Mouse (Mus musculus): ENCODE measurements around the gene Osbpl3.

Osbpl3 gene

GRCm38 (mm10) chr6:50328901-50329300 is 127.1 kb downstream of the Osbpl3 start:
- no peak for DNase-seq

DNA sequence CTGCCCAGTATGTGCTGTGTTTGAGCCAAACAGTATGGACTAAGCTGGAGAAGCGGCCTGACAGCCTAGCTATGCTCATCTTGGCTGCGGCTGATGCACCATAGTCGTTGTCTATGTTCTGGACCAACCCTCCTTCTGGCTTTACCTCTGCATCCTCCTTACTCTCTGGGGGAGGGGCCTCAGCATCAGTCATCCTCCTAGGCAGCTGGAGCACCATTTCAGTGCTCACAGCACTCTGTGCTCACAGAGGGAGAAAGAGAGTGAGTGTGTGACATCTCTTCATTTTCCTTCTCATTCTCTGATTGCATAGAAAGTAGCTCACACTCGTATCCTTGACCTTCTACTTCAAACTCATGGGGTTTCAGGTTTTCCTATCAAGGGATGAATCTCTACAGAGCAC is 129.8 kb downstream of the Osbpl3 start:
- DNase-seq: no peak

DNA sequence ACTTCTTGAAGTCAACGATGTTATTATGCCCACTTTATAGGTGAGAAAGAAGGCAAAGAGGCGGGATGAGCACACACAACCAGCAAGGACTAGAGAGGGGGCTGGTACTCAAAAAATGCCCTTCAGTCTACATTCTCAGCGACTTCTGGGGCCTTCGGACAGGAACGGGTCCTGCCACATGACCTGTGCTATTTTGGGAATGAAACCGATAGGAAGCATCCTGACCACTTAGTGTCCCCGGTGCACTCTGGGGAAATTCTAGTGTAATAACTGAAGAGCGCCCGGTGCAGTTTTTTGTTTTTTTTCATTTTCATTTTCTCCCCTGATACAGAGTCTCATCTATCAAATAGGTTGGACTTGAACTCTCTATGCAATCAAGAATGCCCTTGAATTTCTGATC is 130.5 kb downstream of the Osbpl3 start:
- DNase-seq: no peak

DNA sequence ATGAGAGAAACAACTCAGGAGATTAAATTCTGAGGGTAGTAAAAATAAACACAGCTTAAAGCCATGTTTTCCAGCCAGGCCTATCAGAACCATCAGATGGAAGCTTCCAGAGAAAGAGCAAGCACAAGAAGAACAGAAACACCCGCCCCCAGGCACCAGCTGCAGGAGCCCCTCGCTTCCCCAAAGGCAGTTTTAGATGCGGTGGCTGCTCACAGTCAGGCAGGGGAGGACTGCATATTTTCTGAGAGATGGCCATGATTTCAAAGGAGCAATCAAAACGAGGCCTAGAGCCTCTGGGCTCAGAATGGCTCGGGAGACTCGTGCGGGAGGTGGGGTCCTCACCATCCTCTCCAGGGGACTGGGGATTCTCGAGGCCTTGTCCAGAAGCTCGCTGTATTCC is 133.4 kb downstream of the Osbpl3 start:
- DNase-seq: no peak

- no peak for DNase-seq
Measured at GRCm38 (mm10) chr6:50321739-50322138, 134.3 kb downstream of the Osbpl3 start.

- DNase-seq: no peak
Measured at GRCm38 (mm10) chr6:50318590-50319172, 137.3 kb downstream of the Osbpl3 start.

GRCm38 (mm10) chr6:50318150-50318549 is 137.9 kb downstream of the Osbpl3 start:
- DNase-seq: no peak

DNA sequence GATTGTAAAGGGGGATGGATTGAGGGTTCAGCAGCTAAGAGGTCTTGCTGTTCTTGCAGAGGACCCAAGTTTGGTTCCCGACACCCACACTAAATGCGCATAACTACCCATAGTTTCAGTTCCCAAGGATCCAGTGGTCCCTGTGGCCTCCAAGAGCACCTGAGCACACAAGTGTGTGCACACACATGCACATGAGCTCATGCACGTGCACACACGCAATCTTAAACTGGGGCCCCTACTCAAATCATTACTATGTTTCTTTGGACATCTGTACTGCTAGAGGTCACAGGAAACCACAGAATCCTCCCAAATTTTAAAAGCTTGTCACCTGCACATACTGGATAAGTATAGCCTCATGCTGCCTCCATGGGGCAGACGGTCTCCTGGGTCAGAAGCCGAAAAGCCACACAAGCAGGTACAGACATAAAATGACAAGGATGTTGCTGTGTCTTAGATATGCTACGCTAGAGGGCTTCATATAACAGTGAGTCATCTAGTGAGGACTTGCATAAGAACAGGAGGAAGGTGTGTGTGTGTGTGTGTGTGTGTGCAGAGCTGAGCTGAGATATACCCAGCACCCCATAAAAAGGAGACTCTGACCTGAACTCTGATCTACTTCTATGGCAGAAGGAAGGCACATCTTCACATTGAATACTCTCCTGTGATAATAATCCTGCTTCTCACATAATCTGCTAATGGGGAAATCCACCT is 139.1 kb downstream of the Osbpl3 start:
- no peak for DNase-seq

DNA sequence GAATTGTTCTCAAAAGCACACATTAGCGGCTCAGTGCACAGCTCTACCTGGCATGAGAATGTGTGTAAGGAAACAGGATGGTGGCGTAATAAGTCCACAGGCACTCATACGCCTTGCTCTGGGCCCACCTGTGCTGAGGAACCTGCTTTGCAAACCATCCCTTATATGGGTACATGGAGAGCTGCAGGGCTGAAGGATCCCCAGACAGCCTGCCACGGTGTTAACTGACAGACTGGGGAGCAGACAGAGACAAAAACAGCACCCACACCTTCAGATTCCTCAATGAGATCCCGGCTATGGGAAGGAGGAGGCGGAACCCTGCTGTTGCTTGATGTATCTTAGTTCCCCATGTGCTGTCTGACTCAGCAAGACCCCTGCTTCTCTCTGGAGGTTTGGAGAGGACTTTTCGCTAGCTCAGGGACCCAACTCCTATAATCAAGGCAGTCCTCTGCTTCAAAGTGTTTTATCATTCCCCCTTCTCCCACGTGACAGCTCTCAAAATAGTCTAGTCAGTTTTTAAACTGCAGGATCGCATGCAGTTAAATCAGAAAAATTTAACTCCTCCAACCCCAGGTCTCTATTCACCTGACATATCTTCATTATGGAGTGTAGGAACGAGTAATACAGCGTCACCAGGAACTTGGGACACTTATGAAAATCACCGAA is 141.5 kb downstream of the Osbpl3 start:
- no peak for DNase-seq

DNA sequence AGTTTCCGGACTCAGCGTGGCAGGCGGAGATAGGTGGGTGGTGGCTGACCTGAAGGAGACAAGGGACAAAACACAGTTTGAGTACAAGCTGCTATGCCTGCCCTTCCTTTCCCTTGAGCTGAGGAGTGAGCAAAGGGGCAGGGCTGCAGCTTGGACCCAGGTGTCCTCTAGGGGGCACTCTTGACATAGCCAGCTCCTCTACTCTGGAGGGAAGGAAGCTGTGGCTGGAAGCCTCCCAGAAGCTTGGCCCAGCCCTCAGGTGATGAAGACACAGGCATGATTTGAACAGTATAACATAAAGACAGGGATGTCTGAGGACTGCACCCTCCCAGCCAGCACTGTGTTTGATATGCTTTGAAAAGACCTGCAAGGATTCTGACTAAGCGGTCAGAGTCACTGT is 143.4 kb downstream of the Osbpl3 start:
- DNase-seq: peak; percentile 84

DNA sequence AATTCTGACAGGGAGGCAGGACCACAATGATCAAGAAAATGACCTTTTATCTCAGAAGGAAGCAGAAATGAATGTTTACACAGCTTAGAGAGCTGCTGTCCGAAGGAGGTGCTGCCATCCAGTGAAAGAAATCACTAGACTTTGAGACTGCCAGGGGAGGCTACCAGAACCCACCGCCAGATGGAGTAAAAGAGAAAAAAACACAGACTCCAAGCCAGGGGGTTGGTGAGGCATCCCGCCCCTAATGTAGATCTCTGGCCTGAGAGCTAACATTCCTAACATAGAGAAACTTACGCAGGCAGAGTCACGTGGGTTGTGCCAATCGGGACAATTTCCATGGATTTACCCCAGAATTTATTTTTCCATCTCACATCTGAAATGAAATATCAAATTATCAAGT is 147.0 kb downstream of the Osbpl3 start:
- peak; percentile 69 for DNase-seq

- no peak for DNase-seq
Measured at GRCm38 (mm10) chr6:50306625-50307024, 149.4 kb downstream of the Osbpl3 start.

DNA sequence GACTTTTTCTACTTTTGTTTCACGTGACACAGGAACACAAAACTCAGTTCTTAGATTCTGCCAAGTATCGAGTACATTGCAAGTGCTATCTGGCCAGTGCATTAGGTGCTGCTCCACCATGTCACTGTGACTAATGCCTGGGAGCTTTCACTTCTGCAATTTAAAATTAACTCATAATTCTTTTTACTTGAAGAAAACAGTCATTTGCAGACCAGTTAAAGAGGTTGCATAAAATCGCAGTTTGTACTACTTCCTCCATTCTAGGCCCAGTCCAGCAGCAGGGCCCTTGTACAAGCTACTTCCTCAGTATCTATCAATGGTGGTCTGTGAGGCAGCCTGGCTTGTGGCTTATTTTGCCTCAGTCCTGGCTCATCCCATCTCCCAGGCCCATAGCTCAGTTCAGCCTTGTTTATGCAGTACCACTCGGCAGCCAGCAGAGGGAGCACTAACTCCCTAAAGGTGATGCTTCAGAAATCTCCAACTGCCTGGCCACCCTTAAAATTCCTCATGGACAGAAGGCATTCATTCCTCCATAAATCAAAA is 151.0 kb downstream of the Osbpl3 start:
- DNase-seq: peak; percentile 88

GRCm38 (mm10) chr6:50301121-50301520 is 154.9 kb downstream of the Osbpl3 start:
- DNase-seq: no peak

GRCm38 (mm10) chr6:50300622-50301021 is 155.4 kb downstream of the Osbpl3 start:
- no peak for DNase-seq

- DNase-seq: no peak
Measured at GRCm38 (mm10) chr6:50299071-50299470, 156.9 kb downstream of the Osbpl3 start.

DNA sequence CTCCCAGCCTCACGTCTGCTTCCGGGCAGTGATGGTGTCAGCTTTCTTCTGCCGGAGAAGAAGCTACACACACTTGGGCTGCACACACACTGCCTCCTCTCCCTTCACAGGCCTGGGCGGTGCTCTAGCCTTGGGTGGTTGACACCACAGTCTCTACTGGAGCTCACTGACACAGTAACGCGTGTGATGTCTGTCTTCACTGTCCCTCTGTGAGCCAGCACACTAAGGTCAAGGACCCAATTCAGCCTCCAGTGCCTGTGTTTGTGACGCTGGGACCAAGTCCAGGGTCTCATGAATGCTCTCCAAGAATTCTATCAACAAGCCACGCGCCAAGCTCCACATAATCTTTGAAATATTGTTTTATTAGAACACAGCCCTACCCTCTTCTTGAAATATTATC is 158.3 kb downstream of the Osbpl3 start:
- DNase-seq: no peak

- DNase-seq: no peak
Measured at GRCm38 (mm10) chr6:50295136-50295535, 160.9 kb downstream of the Osbpl3 start.

GRCm38 (mm10) chr6:50294128-50294527 is 161.9 kb downstream of the Osbpl3 start:
- DNase-seq: peak; percentile 88

- DNase-seq: no peak
Measured at GRCm38 (mm10) chr6:50291650-50292049, 164.4 kb downstream of the Osbpl3 start.

DNA sequence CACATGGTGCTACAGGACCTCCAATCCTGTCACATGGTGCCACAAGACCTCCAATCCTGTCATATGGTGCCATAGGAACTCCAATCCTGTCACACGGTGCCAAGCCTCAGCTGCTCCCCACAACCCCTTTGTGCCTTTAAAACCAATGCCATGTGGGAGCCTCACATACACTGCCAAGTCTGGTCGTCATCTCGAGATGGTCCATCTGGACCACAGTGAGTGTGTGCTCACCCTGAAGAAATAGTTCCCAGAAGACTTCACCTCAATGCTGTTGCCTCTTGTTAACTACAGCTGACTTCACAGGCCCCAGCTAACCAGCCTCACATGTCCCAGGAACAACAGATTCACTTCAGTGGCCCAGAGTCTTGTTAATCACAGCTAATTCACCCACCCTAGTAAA is 169.1 kb downstream of the Osbpl3 start:
- DNase-seq: peak; percentile 2

GRCm38 (mm10) chr6:50279642-50280041 is 176.4 kb downstream of the Osbpl3 start:
- no peak for DNase-seq

DNA sequence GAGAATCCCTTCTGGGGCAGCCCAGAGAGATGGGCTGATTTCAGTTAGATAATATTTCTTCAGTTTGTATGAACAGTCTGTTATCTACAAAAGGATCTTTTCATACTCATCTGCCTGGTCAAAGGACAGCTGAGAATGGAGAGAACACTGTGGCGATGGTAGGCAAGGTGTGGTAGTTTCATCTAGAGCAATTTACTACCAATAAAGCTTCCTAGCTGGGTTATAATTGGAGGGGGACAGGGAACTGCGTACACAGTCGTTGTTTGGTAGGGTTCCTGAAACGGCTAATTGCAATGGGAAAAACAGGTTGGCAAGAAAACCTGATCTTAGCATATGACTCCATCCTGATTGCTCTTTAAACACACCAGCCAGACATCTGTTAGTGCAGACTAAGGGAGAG is 182.1 kb downstream of the Osbpl3 start:
- DNase-seq: no peak

- DNase-seq: peak; percentile 1
Measured at GRCm38 (mm10) chr6:50273416-50273815, 182.6 kb downstream of the Osbpl3 start.
